Mouse (Mus musculus) erythroid progenitor cell, adult 5-6 weeks (primary cell): Measurements from ENCODE around the gene Megf11. TPM values are rescaled to one million over a fixed set of nuclear protein-coding genes. Genes with fewer than 3 reads are reported as not detected.
A peak's percentile ranks its signal among the peaks of the same experiment; 100 is the strongest.

Experiments
- ATAC-seq: replicated peaks from 2 replicates; pipeline ENCODE4 v1.8.0; 2016; ENCODE audit warnings: moderate number of reproducible peaks, mild to moderate bottlenecking, moderate TSS enrichment, inconsistent platforms; ENCODE audit not compliant: poor library complexity, low FRiP score, severe bottlenecking
- total RNA-seq, 2 experiments: library from RNA; stranded (forward) in 1 of 2; stranded (reverse) in 1 of 2; fragments of 150-400 nt in 1 of 2; fragments of 186-747, 209-891 nt in 1 of 2; gene quantifications; 2 replicates each; pipeline versions ENCODE4 v1.2.3 to v1.2.4; 2015 to 2017; ENCODE audit warnings: low replicate concordance in 2 of 2

Gene Megf11
- total RNA-seq, 2 experiments from 2014 or later: not detected

DNA sequence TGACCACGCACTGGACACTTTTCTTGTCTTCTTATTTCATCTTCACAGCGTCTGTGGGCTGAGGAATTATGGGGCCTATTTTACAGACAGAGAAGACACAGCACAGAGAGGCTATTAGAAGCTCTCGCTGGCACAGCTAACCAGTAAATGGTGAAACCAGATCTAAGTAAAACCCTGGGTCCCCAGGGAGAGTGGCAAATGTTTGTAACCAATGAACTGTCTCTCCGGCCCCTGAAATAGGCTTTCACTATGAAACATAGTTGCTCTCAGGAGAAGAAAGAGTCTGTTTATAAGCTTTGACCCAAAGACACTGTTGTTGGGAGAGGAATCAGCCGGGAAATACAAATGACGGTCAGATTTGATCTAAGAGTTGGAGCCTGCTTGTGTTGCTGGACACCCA lies 162.9 kb downstream of the Megf11 start:
- ATAC-seq: no peak

GRCm38 (mm10) chr9:64551307-64551706 lies 165.9 kb downstream of the Megf11 start:
- ATAC-seq: no peak

- no peak for ATAC-seq
Observed at GRCm38 (mm10) chr9:64552046-64552445, 166.6 kb downstream of the Megf11 start.

GRCm38 (mm10) chr9:64553441-64553840 lies 168.0 kb downstream of the Megf11 start:
- no peak for ATAC-seq

GRCm38 (mm10) chr9:64555620-64556019 lies 170.2 kb downstream of the Megf11 start:
- ATAC-seq: no peak

DNA sequence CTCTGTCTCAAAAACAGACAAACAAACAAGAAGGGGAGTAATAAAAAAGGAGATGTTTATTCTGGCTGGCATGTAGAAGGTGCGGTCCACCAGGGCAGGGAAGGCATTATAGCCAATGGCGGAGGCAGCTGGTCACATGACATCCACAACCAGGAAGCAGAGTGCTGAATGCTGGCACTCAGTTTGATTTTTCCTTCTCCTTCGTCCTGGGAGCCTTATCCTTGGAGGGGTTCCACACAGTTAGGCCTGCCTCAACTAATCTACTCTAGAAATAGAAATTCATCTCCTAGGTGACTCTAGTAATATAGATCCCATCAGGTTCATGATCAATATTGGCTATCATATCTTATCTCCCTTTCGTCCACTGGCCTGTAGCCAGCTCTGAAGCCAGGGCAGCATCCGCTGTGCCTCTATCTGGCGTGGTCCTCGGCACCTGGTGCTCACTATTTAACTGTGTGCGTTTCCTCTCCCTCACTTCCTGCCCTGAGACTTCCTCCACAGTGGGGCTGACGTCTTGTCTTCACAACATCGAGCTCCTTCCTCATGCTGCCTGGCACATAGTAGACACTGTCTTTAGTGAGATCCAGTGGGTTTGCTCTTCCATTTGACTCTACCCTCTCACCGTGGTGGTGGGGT lies 171.8 kb downstream of the Megf11 start:
- ATAC-seq: no peak

GRCm38 (mm10) chr9:64557846-64558530 lies 172.6 kb downstream of the Megf11 start:
- ATAC-seq: no peak

GRCm38 (mm10) chr9:64564315-64564767 lies 178.9 kb downstream of the Megf11 start:
- ATAC-seq: peak; percentile 67

GRCm38 (mm10) chr9:64565915-64566314 lies 180.5 kb downstream of the Megf11 start:
- peak; percentile 84 for ATAC-seq

- ATAC-seq: peak; percentile 59
Observed at GRCm38 (mm10) chr9:64566376-64566775, 180.9 kb downstream of the Megf11 start.

- ATAC-seq: no peak
Observed at GRCm38 (mm10) chr9:64567482-64567881, 182.1 kb downstream of the Megf11 start.

GRCm38 (mm10) chr9:64568467-64569260 lies 183.2 kb downstream of the Megf11 start:
- no peak for ATAC-seq

GRCm38 (mm10) chr9:64570448-64570847 lies 185.0 kb downstream of the Megf11 start:
- no peak for ATAC-seq

GRCm38 (mm10) chr9:64571091-64571490 lies 185.7 kb downstream of the Megf11 start:
- ATAC-seq: no peak

DNA sequence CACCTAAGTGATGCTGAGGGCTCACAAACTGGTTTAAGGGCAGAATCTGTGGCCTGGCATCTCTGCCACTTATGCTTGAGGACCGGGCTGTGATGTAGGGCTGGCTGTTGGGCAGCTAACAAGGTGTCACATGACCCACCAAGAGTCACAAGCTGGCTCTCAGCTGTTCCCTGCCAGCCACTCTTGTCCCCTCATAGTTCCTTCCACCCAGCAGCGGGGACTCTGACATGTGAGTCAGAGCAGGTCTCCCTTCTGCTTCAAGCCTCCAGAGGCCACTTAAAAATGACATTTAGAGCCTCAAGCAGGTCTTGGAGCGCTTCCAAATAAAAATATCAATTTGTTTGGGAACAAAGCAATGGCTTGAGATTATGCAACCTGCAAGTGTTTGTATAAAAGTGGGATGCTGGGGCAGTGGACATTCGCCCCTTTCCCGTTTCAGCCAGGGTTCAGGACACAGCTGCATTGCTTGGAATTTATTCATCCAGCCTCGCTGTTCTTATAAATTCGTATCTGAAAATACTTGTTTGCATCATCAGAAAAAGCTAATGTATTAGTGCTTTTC lies 187.3 kb downstream of the Megf11 start:
- ATAC-seq: no peak

GRCm38 (mm10) chr9:64575658-64576057 lies 190.2 kb downstream of the Megf11 start:
- no peak for ATAC-seq

- ATAC-seq: no peak
Observed at GRCm38 (mm10) chr9:64576143-64576878, 190.9 kb downstream of the Megf11 start.

DNA sequence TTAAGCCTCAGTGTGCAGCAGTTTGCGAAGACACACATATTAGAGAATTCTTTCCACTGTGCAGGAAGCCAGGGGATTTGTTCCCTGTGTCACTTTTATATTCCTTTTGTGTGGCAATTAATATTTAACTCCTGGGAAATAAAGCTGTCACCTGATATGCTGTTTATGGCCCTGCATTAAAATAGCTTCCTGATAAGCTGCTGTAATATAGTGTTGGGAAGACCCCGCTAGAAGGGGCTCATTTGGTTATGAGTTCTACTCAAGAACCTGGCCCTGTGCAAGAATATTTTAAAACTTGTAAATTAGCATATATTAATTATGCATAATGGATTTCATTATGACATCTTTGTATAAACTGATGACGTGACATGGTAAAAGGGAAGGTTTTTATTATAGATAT lies 191.7 kb downstream of the Megf11 start:
- ATAC-seq: no peak

DNA sequence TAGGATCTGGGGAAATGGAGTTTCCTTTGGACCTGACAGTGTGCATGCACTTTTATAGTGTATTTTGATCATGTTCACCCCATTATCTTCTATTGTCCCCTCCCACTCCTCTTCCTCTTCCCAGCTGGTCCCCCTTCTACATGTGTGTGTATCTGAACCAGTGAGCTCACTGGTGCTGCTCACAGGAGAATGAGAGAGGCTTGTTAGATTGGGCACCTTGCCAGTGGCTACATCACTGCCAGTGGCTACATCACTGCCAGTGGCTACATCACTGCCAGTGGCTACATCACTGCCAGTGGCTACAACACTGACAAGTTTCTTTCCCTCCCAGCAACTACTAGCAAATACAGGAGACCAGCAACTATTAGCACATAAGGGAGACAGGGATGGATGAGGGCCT lies 192.6 kb downstream of the Megf11 start:
- no peak for ATAC-seq

DNA sequence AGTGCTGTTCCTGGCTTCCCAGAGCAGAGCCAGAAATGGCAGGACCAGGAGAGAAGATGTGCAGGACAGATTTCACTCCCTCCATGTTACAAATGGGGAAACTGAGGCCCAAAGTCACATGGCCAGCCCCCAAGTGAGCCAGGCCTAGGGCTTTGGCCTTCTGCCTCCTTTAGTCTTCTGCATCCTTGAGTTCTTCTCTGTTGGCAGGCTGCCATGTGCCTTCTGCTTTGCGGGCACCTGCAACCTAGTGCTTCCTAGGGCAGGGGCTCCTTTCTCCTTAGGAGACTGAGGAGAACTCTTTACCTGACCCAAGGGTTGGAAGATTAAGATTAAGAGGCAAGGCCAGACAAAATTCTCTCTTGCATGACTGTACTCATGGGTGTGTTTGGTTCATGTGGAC lies 193.9 kb downstream of the Megf11 start:
- ATAC-seq: no peak
